Comparison of ENCODE assay signal across 10 mouse cellular contexts in genomic region chr16:97304156-97304735, GRCm38 (mm10). TPM values are rescaled to one million over a fixed set of nuclear protein-coding genes. Genes with fewer than 3 reads are reported as not detected.
DNase-seq lines count a peak whose midpoint lies in the region; ATAC-seq lines count a peak whose summit lies in the region.
"Had no signal": no experiment of that assay in that cellular context is flagged by ENCODE, and none has a peak within 500 bp of the region (broad histone marks: within the 10 kb centered on the region; RNA-seq: fewer than 3 reads in every experiment).

No protein-coding gene starts in this region.

- H3K36me3 ChIP-seq in heart, embryonic 10.5 days = no peaks in the 10 kb centered on the region
- H3K36me3 ChIP-seq in midbrain, embryonic 16.5 days (ENCODE audit: control insufficient read depth, insufficient read depth, low read length) = no peaks in the 10 kb centered on the region
- no peaks in the 10 kb centered on the region for H3K36me3 ChIP-seq in midbrain, embryonic 10.5 days
- H3K36me3 ChIP-seq: midbrain, embryonic 15.5 days had no signal

- peak; percentile 10 for DNase-seq in heart, postnatal 25 days (ENCODE audit: low spot score)
- no peak for DNase-seq in heart, embryonic 10.5 days (ENCODE audit: low spot score)
- DNase-seq in midbrain, embryonic 10.5 days (ENCODE audit: low spot score) = no peak
- DNase-seq in R1 (ENCODE audit: low read depth, low spot score) = peak; percentile 40
- DNase-seq in heart, postnatal 4 days = peak; percentile 48
- no peak for DNase-seq in thymus, postnatal 14 days
- DNase-seq: adrenal gland, postnatal 25 days had no signal

- H3K4me3 ChIP-seq in heart, embryonic 10.5 days = no peak overlapping the region
- H3K4me3 ChIP-seq in midbrain, embryonic 16.5 days (ENCODE audit: low read depth, low read length) = no peak overlapping the region
- H3K4me3 ChIP-seq in midbrain, embryonic 10.5 days = no peak overlapping the region
- H3K4me3 ChIP-seq: midbrain, embryonic 15.5 days had no signal

- H3K27me3 ChIP-seq in heart, embryonic 10.5 days (ENCODE audit: insufficient read depth, poor library complexity, severe bottlenecking) = no peaks in the 10 kb centered on the region
- H3K27me3 ChIP-seq in midbrain, embryonic 16.5 days (ENCODE audit: control insufficient read depth, insufficient read depth, low read depth, low read length) = no peaks in the 10 kb centered on the region
- no peaks in the 10 kb centered on the region for H3K27me3 ChIP-seq in midbrain, embryonic 10.5 days (ENCODE audit: low read depth, poor library complexity, severe bottlenecking)
- H3K27me3 ChIP-seq: midbrain, embryonic 15.5 days had no signal

- H3K27ac ChIP-seq in heart, embryonic 10.5 days = no peak overlapping the region
- H3K27ac ChIP-seq in midbrain, embryonic 16.5 days (ENCODE audit: low read length) = no peak overlapping the region
- H3K27ac ChIP-seq in midbrain, embryonic 10.5 days (replicated peaks) = no peak overlapping the region
- H3K27ac ChIP-seq: midbrain, embryonic 15.5 days had no signal

- H3K4me1 ChIP-seq in heart, embryonic 10.5 days = no peaks in the 10 kb centered on the region
- no peaks in the 10 kb centered on the region for H3K4me1 ChIP-seq in midbrain, embryonic 16.5 days (ENCODE audit: control insufficient read depth, insufficient read depth, low read length)
- H3K4me1 ChIP-seq in midbrain, embryonic 10.5 days = no peaks in the 10 kb centered on the region
- H3K4me1 ChIP-seq: midbrain, embryonic 15.5 days had no signal

- no peak overlapping the region for H3K4me2 ChIP-seq in midbrain, embryonic 16.5 days (ENCODE audit: low read length)
- H3K4me2 ChIP-seq: midbrain, embryonic 15.5 days had no signal

- H3K9me3 ChIP-seq in heart, embryonic 10.5 days = no peaks in the 10 kb centered on the region
- no peaks in the 10 kb centered on the region for H3K9me3 ChIP-seq in midbrain, embryonic 16.5 days (replicated peaks; ENCODE audit: control insufficient read depth, low read length, poor library complexity, severe bottlenecking)
- H3K9me3 ChIP-seq in midbrain, embryonic 10.5 days (replicated peaks) = no peaks in the 10 kb centered on the region
- H3K9me3 ChIP-seq: midbrain, embryonic 15.5 days had no signal

- 66% methylated on average over 5 of the region's 5 CpGs for WGBS in heart, embryonic 10.5 days
- 56% methylated on average over 5 of the region's 5 CpGs for WGBS in midbrain, embryonic 16.5 days
- 72% methylated on average over 5 of the region's 5 CpGs for WGBS in midbrain, embryonic 10.5 days

- intact Hi-C loops in heart, postnatal 25 days (cut with DNase I) = no loop called here

- H3K9ac ChIP-seq in midbrain, embryonic 16.5 days (ENCODE audit: low read depth, low read length) = no peak overlapping the region
- H3K9ac ChIP-seq: midbrain, embryonic 15.5 days had no signal

- peak; percentile 21; the same call in 1 of the 2 replicates for ATAC-seq in midbrain, embryonic 16.5 days
- ATAC-seq: inflammation-experienced regulatory T-cells, adult 6 months; midbrain, embryonic 15.5 days had no signal

RNA-seq across cellular contexts. Expression of gene Bace2, which starts 52.3 kb away (rescaled TPM):
- 10 to 100 TPM; 14.7 to 18.6 TPM for total RNA-seq in heart, postnatal 25 days (2021)
- 17.7 and 43.1 TPM in 2 replicates for polyA plus RNA-seq in heart, embryonic 10.5 days (2016; fragmentation: Nextera tagmentation; extraction: Ambion mirVana)
- 2.8 and 3.5 TPM in 2 replicates for polyA plus RNA-seq in midbrain, embryonic 16.5 days (2015; fragmentation: Nextera tagmentation; extraction: Ambion mirVana)
- polyA plus RNA-seq in midbrain, embryonic 10.5 days (2016; fragmentation: Nextera tagmentation; extraction: Ambion mirVana) = 1.1 and 1.8 TPM in 2 replicates
- total RNA-seq in heart, postnatal 4 days (2021) = 10 to 100 TPM; 36.4 to 40.2 TPM

Comparison
In these comparisons a context has a peak if more than half of its experiments do, and no peak if none do; other contexts are left out.
1. DNase-seq: peak in heart, postnatal 25 days (single experiment), R1 (single experiment) and heart, postnatal 4 days (single experiment); none in heart, embryonic 10.5 days (single experiment), midbrain, embryonic 10.5 days (single experiment) and thymus, postnatal 14 days (single experiment).